10 mouse cellular contexts compared by ENCODE assay signal in genomic region chr2:163458539-163459265, GRCm38 (mm10). TPM values are rescaled to one million over a fixed set of nuclear protein-coding genes. Genes with fewer than 3 reads are reported as not detected.
A peak's percentile ranks its signal among the peaks of the same experiment; 100 is the strongest.
DNase-seq lines count a peak whose midpoint lies in the region; ATAC-seq and TF ChIP-seq lines count a peak whose summit lies in the region.
"Had no signal": no experiment of that assay in that cellular context is flagged by ENCODE, and none has a peak within 500 bp of the region (broad histone marks: within the 10 kb centered on the region; RNA-seq: fewer than 3 reads in every experiment).

No protein-coding gene starts in this region.

- no peak overlapping the region for H3K4me3 ChIP-seq in forebrain, embryonic 12.5 days (replicated peaks)
- no peak overlapping the region for H3K4me3 ChIP-seq in forebrain, embryonic 10.5 days
- no peak overlapping the region for H3K4me3 ChIP-seq in midbrain, embryonic 12.5 days
- H3K4me3 ChIP-seq in midbrain, embryonic 11.5 days (ENCODE audit: low read depth, low read length): no peak overlapping the region
- no peak overlapping the region for H3K4me3 ChIP-seq in stomach, embryonic 16.5 days (replicated peaks; ENCODE audit: low read length)
- no peak overlapping the region for H3K4me3 ChIP-seq in liver, postnatal 0 days (ENCODE audit: low read depth, low read length)

- H3K4me1 ChIP-seq in forebrain, embryonic 12.5 days: peaks cover 6% of the 10 kb centered on the region; the same call in 1 of the 2 replicates
- no peaks in the 10 kb centered on the region; the same call in 1 of the 2 replicates for H3K4me1 ChIP-seq in forebrain, embryonic 10.5 days
- H3K4me1 ChIP-seq in midbrain, embryonic 12.5 days: no peaks in the 10 kb centered on the region
- H3K4me1 ChIP-seq in midbrain, embryonic 11.5 days (ENCODE audit: control insufficient read depth, insufficient read depth, low read length): no peaks in the 10 kb centered on the region
- 0 out of 2 replicates have a peak, but pooled peaks cover 2% of the 10 kb centered on the region for H3K4me1 ChIP-seq in stomach, embryonic 16.5 days (ENCODE audit: control insufficient read depth, insufficient read depth, low read length)
- H3K4me1 ChIP-seq in liver, postnatal 0 days (ENCODE audit: insufficient read depth): no peaks in the 10 kb centered on the region

- H3K9ac ChIP-seq in forebrain, embryonic 12.5 days: no peak overlapping the region
- no peak overlapping the region for H3K9ac ChIP-seq in midbrain, embryonic 12.5 days (replicated peaks)
- no peak overlapping the region for H3K9ac ChIP-seq in midbrain, embryonic 11.5 days (ENCODE audit: low read length)
- no peak overlapping the region for H3K9ac ChIP-seq in stomach, embryonic 16.5 days (ENCODE audit: low read length)
- no peak overlapping the region for H3K9ac ChIP-seq in liver, postnatal 0 days (replicated peaks)

- peaks cover 10% of the 10 kb centered on the region; the same call in 1 of the 2 replicates for H3K36me3 ChIP-seq in forebrain, embryonic 12.5 days (replicated peaks)
- no peaks in the 10 kb centered on the region for H3K36me3 ChIP-seq in forebrain, embryonic 10.5 days (replicated peaks)
- peaks cover 15% of the 10 kb centered on the region for H3K36me3 ChIP-seq in midbrain, embryonic 12.5 days
- H3K36me3 ChIP-seq in midbrain, embryonic 11.5 days (ENCODE audit: control insufficient read depth, insufficient read depth, low read length): no peaks in the 10 kb centered on the region
- H3K36me3 ChIP-seq in stomach, embryonic 16.5 days (ENCODE audit: control insufficient read depth, insufficient read depth, low read length): no peaks in the 10 kb centered on the region
- no peaks in the 10 kb centered on the region for H3K36me3 ChIP-seq in liver, postnatal 0 days (replicated peaks; ENCODE audit: insufficient read depth, low read length)

- TF ChIP-seq EP300 in liver, postnatal 0 days (IDR thresholded peaks at IDR 0.05; ENCODE audit: low read depth): no peak

- peaks cover 12% of the 10 kb centered on the region for H3K27me3 ChIP-seq in forebrain, embryonic 12.5 days
- peaks cover 15% of the 10 kb centered on the region for H3K27me3 ChIP-seq in forebrain, embryonic 10.5 days (ENCODE audit: poor library complexity, severe bottlenecking)
- peaks cover 17% of the 10 kb centered on the region for H3K27me3 ChIP-seq in midbrain, embryonic 12.5 days
- peaks cover 2% of the 10 kb centered on the region; the same call in 1 of the 2 replicates for H3K27me3 ChIP-seq in midbrain, embryonic 11.5 days (ENCODE audit: control insufficient read depth, insufficient read depth, low read length)
- peaks cover 8% of the 10 kb centered on the region for H3K27me3 ChIP-seq in stomach, embryonic 16.5 days (ENCODE audit: control insufficient read depth, insufficient read depth, low read length)
- H3K27me3 ChIP-seq in liver, postnatal 0 days (ENCODE audit: insufficient read depth, low read length): peaks cover 6% of the 10 kb centered on the region; the same call in 1 of the 2 replicates

- no peak for ATAC-seq in forebrain, embryonic 12.5 days (ENCODE audit: low FRiP score)
- no peak for ATAC-seq in midbrain, embryonic 12.5 days (ENCODE audit: low FRiP score, low read depth)
- ATAC-seq in midbrain, embryonic 11.5 days (ENCODE audit: low FRiP score): no peak
- ATAC-seq in stomach, embryonic 16.5 days (ENCODE audit: insufficient read depth, low FRiP score): 0 out of 2 replicates have a peak, but pooled peaks have one; percentile 19
- ATAC-seq in liver, postnatal 0 days: no peak; the same call in 1 of the 2 replicates
- no peak for ATAC-seq in CD4-positive, CD25-positive, alpha-beta regulatory T cell, adult 4 months

- 64% methylated on average over 27 of the region's 27 CpGs for WGBS in forebrain, embryonic 12.5 days
- 54% methylated on average over 27 of the region's 27 CpGs for WGBS in forebrain, embryonic 10.5 days
- WGBS in midbrain, embryonic 12.5 days: 58% methylated on average over 27 of the region's 27 CpGs
- WGBS in midbrain, embryonic 11.5 days: 58% methylated on average over 27 of the region's 27 CpGs
- 48% methylated on average over 27 of the region's 27 CpGs for whole genome bisulfite sequencing in stomach, embryonic 16.5 days
- WGBS in liver, postnatal 0 days (ENCODE audit: insufficient replicate concordance): 42% methylated on average over 27 of the region's 27 CpGs

- intact Hi-C loops in heart, postnatal 10 days (cut with DNase I): loop anchor here (10.0 kb wide), 1 partner anchor 136 kb away; no protein-coding TSS in a partner anchor

- no peaks in the 10 kb centered on the region for H3K9me3 ChIP-seq in forebrain, embryonic 12.5 days
- no peaks in the 10 kb centered on the region for H3K9me3 ChIP-seq in forebrain, embryonic 10.5 days
- H3K9me3 ChIP-seq in midbrain, embryonic 12.5 days: no peaks in the 10 kb centered on the region
- no peaks in the 10 kb centered on the region for H3K9me3 ChIP-seq in midbrain, embryonic 11.5 days (ENCODE audit: control insufficient read depth, low read length)
- H3K9me3 ChIP-seq in stomach, embryonic 16.5 days (replicated peaks; ENCODE audit: control insufficient read depth, low read length): no peaks in the 10 kb centered on the region
- no peaks in the 10 kb centered on the region for H3K9me3 ChIP-seq in liver, postnatal 0 days (ENCODE audit: low read length)

- peak overlapping the region; percentile 24; the same call in 1 of the 2 replicates for H3K4me2 ChIP-seq in forebrain, embryonic 12.5 days
- 0 out of 2 replicates have a peak overlapping the region, but pooled peaks have one; percentile 14 for H3K4me2 ChIP-seq in midbrain, embryonic 12.5 days (replicated peaks)
- H3K4me2 ChIP-seq in midbrain, embryonic 11.5 days: no peak overlapping the region
- no peak overlapping the region for H3K4me2 ChIP-seq in stomach, embryonic 16.5 days (ENCODE audit: low read depth, low read length)
- no peak overlapping the region for H3K4me2 ChIP-seq in liver, postnatal 0 days (ENCODE audit: low read depth, low read length)

- TF ChIP-seq CTCF in liver, postnatal 0 days (IDR thresholded peaks at IDR 0.05; ENCODE audit: low read depth): no peak

- no peak for DNase-seq in forebrain, embryonic 10.5 days (ENCODE audit: extremely low spot score, low spot score)
- DNase-seq in midbrain, embryonic 11.5 days (ENCODE audit: low spot score, missing footprints): no peak
- peak; percentile 41 to 47 for DNase-seq in heart, postnatal 10 days
- no peak for DNase-seq in liver, postnatal 0 days

- H3K27ac ChIP-seq in forebrain, embryonic 12.5 days: no peak overlapping the region
- no peak overlapping the region for H3K27ac ChIP-seq in forebrain, embryonic 10.5 days
- H3K27ac ChIP-seq in midbrain, embryonic 12.5 days (replicated peaks): no peak overlapping the region
- no peak overlapping the region for H3K27ac ChIP-seq in midbrain, embryonic 11.5 days (ENCODE audit: low read depth, low read length)
- no peak overlapping the region for H3K27ac ChIP-seq in stomach, embryonic 16.5 days (ENCODE audit: low read length)
- H3K27ac ChIP-seq in liver, postnatal 0 days (ENCODE audit: low read depth): no peak overlapping the region

RNA-seq across cellular contexts. Expression of gene Fitm2, which starts 13.7 kb away (rescaled TPM):
- 11.5 and 11.7 TPM in 2 replicates for polyA plus RNA-seq in forebrain, embryonic 12.5 days (2016; fragmentation: Nextera tagmentation; extraction: Ambion mirVana)
- 10.9 and 11.1 TPM in 2 replicates for polyA plus RNA-seq in forebrain, embryonic 10.5 days (2016; fragmentation: Nextera tagmentation; extraction: Ambion mirVana)
- 11.2 and 13.0 TPM in 2 replicates for polyA plus RNA-seq in midbrain, embryonic 12.5 days (2016; fragmentation: Nextera tagmentation; extraction: Ambion mirVana)
- polyA plus RNA-seq in midbrain, embryonic 11.5 days (2014; fragmentation: Nextera tagmentation; extraction: Ambion mirVana): 9.3 and 9.6 TPM in 2 replicates
- 100 to 1,000 TPM in 1 of 2 experiments, 10 to 100 TPM in 1; 79.2 to 103 TPM for total RNA-seq in heart, postnatal 10 days (2021)
- polyA plus RNA-seq in stomach, embryonic 16.5 days (2015; fragmentation: Nextera tagmentation; extraction: Ambion mirVana): 11.6 and 12.1 TPM in 2 replicates
- polyA plus RNA-seq in liver, postnatal 0 days (2015; fragmentation: Nextera tagmentation; extraction: Ambion mirVana): 15.1 and 16.9 TPM in 2 replicates
- 1 to 10 TPM; 1.8 to 1.9 TPM for polyA plus RNA-seq in CD4-positive, CD25-positive, alpha-beta regulatory T cell, adult 4 months (2017; shearing (Covaris generic))

RNA-seq across cellular contexts. Expression of gene Gdap1l1, which starts 20.4 kb away (rescaled TPM):
- 54.7 and 56.5 TPM in 2 replicates for polyA plus RNA-seq in forebrain, embryonic 12.5 days (2016; fragmentation: Nextera tagmentation; extraction: Ambion mirVana)
- polyA plus RNA-seq in forebrain, embryonic 10.5 days (2016; fragmentation: Nextera tagmentation; extraction: Ambion mirVana): 10.0 and 11.8 TPM in 2 replicates
- 62.6 and 63.4 TPM in 2 replicates for polyA plus RNA-seq in midbrain, embryonic 12.5 days (2016; fragmentation: Nextera tagmentation; extraction: Ambion mirVana)
- 42.8 and 42.9 TPM in 2 replicates for polyA plus RNA-seq in midbrain, embryonic 11.5 days (2014; fragmentation: Nextera tagmentation; extraction: Ambion mirVana)
- not detected for total RNA-seq in heart, postnatal 10 days (2021)
- polyA plus RNA-seq in stomach, embryonic 16.5 days (2015; fragmentation: Nextera tagmentation; extraction: Ambion mirVana): 5.2 and 5.3 TPM in 2 replicates
- not detected in 2 replicates for polyA plus RNA-seq in liver, postnatal 0 days (2015; fragmentation: Nextera tagmentation; extraction: Ambion mirVana)
- polyA plus RNA-seq in CD4-positive, CD25-positive, alpha-beta regulatory T cell, adult 4 months (2017; shearing (Covaris generic)): not detected
- total RNA-seq: neutrophil, adult 5-6 weeks had no signal

RNA-seq across cellular contexts. Expression of gene R3hdml, which starts 33.4 kb away (rescaled TPM):
- not detected in 2 replicates for polyA plus RNA-seq in forebrain, embryonic 12.5 days (2016; fragmentation: Nextera tagmentation; extraction: Ambion mirVana)
- not detected in 2 replicates for polyA plus RNA-seq in forebrain, embryonic 10.5 days (2016; fragmentation: Nextera tagmentation; extraction: Ambion mirVana)
- polyA plus RNA-seq in midbrain, embryonic 12.5 days (2016; fragmentation: Nextera tagmentation; extraction: Ambion mirVana): not detected in 2 replicates
- polyA plus RNA-seq in midbrain, embryonic 11.5 days (2014; fragmentation: Nextera tagmentation; extraction: Ambion mirVana): not detected in 2 replicates
- not detected for total RNA-seq in heart, postnatal 10 days (2021)
- polyA plus RNA-seq in stomach, embryonic 16.5 days (2015; fragmentation: Nextera tagmentation; extraction: Ambion mirVana): not detected in 2 replicates
- not detected in 2 replicates for polyA plus RNA-seq in liver, postnatal 0 days (2015; fragmentation: Nextera tagmentation; extraction: Ambion mirVana)
- polyA plus RNA-seq in CD4-positive, CD25-positive, alpha-beta regulatory T cell, adult 4 months (2017; shearing (Covaris generic)): not detected
- total RNA-seq: hematopoietic stem cell, adult 5-6 weeks; neutrophil, adult 5-6 weeks had no signal

RNA-seq across cellular contexts. Expression of gene Oser1, which starts 34.2 kb away (rescaled TPM):
- polyA plus RNA-seq in forebrain, embryonic 12.5 days (2016; fragmentation: Nextera tagmentation; extraction: Ambion mirVana): 74.5 and 77.0 TPM in 2 replicates
- 86.8 and 95.5 TPM in 2 replicates for polyA plus RNA-seq in forebrain, embryonic 10.5 days (2016; fragmentation: Nextera tagmentation; extraction: Ambion mirVana)
- polyA plus RNA-seq in midbrain, embryonic 12.5 days (2016; fragmentation: Nextera tagmentation; extraction: Ambion mirVana): 77.3 and 82.3 TPM in 2 replicates
- polyA plus RNA-seq in midbrain, embryonic 11.5 days (2014; fragmentation: Nextera tagmentation; extraction: Ambion mirVana): 89.2 and 91.9 TPM in 2 replicates
- total RNA-seq in heart, postnatal 10 days (2021): 10 to 100 TPM; 21.3 to 24.4 TPM
- 79.0 and 86.1 TPM in 2 replicates for polyA plus RNA-seq in stomach, embryonic 16.5 days (2015; fragmentation: Nextera tagmentation; extraction: Ambion mirVana)
- 42.6 and 50.4 TPM in 2 replicates for polyA plus RNA-seq in liver, postnatal 0 days (2015; fragmentation: Nextera tagmentation; extraction: Ambion mirVana)
- polyA plus RNA-seq in CD4-positive, CD25-positive, alpha-beta regulatory T cell, adult 4 months (2017; shearing (Covaris generic)): 100 to 1,000 TPM; 134 to 146 TPM

RNA-seq across cellular contexts. Expression of gene Hnf4a, which starts 47.9 kb away (rescaled TPM):
- not detected in 2 replicates for polyA plus RNA-seq in forebrain, embryonic 12.5 days (2016; fragmentation: Nextera tagmentation; extraction: Ambion mirVana)
- not detected in 2 replicates for polyA plus RNA-seq in forebrain, embryonic 10.5 days (2016; fragmentation: Nextera tagmentation; extraction: Ambion mirVana)
- not detected in 2 replicates for polyA plus RNA-seq in midbrain, embryonic 12.5 days (2016; fragmentation: Nextera tagmentation; extraction: Ambion mirVana)
- not detected in 2 replicates for polyA plus RNA-seq in midbrain, embryonic 11.5 days (2014; fragmentation: Nextera tagmentation; extraction: Ambion mirVana)
- total RNA-seq in heart, postnatal 10 days (2021): not detected
- polyA plus RNA-seq in stomach, embryonic 16.5 days (2015; fragmentation: Nextera tagmentation; extraction: Ambion mirVana): 34.1 and 41.4 TPM in 2 replicates
- polyA plus RNA-seq in liver, postnatal 0 days (2015; fragmentation: Nextera tagmentation; extraction: Ambion mirVana): 25.1 and 27.5 TPM in 2 replicates
- polyA plus RNA-seq in CD4-positive, CD25-positive, alpha-beta regulatory T cell, adult 4 months (2017; shearing (Covaris generic)): not detected
- total RNA-seq: neutrophil, adult 5-6 weeks had no signal

Comparison
In these comparisons a context has a peak if more than half of its experiments do, and no peak if none do; other contexts are left out.
1. H3K4me2 ChIP-seq: peak in forebrain, embryonic 12.5 days (single experiment) and midbrain, embryonic 12.5 days (single experiment); none in midbrain, embryonic 11.5 days (single experiment), stomach, embryonic 16.5 days (single experiment) and liver, postnatal 0 days (single experiment).
2. DNase-seq: peak in heart, postnatal 10 days (2 of 2); none in forebrain, embryonic 10.5 days (single experiment), midbrain, embryonic 11.5 days (single experiment) and liver, postnatal 0 days (single experiment).